In the genomic region with DNA sequence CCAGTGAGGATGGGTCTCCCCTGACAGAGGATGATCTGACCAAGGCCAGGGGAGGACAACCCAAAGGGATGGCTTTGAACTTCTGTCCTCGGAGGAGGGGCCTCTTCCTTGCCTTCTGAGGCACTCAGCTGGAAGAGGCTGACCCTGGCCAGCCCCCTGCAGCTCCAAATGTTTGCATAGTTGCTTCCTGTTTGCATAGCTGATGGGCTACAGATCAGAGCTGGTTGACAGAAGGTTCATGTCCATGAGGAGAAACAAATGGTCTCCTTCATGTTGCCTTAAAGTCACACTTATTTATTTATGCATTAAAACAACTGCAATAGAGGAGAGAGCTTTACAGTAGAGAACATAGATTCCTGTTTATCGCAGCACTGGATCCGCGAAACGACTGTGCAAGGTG, we compare ENCODE assay signal across 13 mouse cellular contexts. TPM values are rescaled to one million over a fixed set of nuclear protein-coding genes. Genes with fewer than 3 reads are reported as not detected.
A peak's percentile ranks its signal among the peaks of the same experiment; 100 is the strongest.
DNase-seq lines count a peak whose midpoint lies in the region; ATAC-seq lines count a peak whose summit lies in the region.
"Had no signal": no experiment of that assay in that cellular context is flagged by ENCODE, and none has a peak within 500 bp of the region (broad histone marks: within the 10 kb centered on the region; RNA-seq: fewer than 3 reads in every experiment).

No protein-coding gene starts in this region.

- H3K27ac ChIP-seq in hindbrain, embryonic 10.5 days: no peak overlapping the region
- H3K27ac ChIP-seq in hindbrain, embryonic 11.5 days (ENCODE audit: low read depth, low read length): no peak overlapping the region
- 0 out of 2 replicates have a peak overlapping the region, but pooled peaks have one; percentile 65 for H3K27ac ChIP-seq in intestine, embryonic 15.5 days
- H3K27ac ChIP-seq: forebrain, embryonic 15.5 days; liver, embryonic 15.5 days had no signal

- peaks cover 73% of the 10 kb centered on the region for H3K4me1 ChIP-seq in hindbrain, embryonic 10.5 days (replicated peaks)
- peaks cover 18% of the 10 kb centered on the region; the same call in 1 of the 2 replicates for H3K4me1 ChIP-seq in hindbrain, embryonic 11.5 days (replicated peaks; ENCODE audit: control insufficient read depth, insufficient read depth, low read length)
- H3K4me1 ChIP-seq in intestine, embryonic 15.5 days (replicated peaks): peaks cover 24% of the 10 kb centered on the region

- no peaks in the 10 kb centered on the region for H3K9me3 ChIP-seq in hindbrain, embryonic 10.5 days
- H3K9me3 ChIP-seq in hindbrain, embryonic 11.5 days (ENCODE audit: control insufficient read depth, low read length): no peaks in the 10 kb centered on the region
- H3K9me3 ChIP-seq in intestine, embryonic 15.5 days: no peaks in the 10 kb centered on the region
- H3K9me3 ChIP-seq: forebrain, embryonic 15.5 days; liver, embryonic 15.5 days had no signal

- DNase-seq in hindbrain, embryonic 10.5 days (ENCODE audit: low spot score): peak; percentile 39
- no peak for DNase-seq in hindbrain, embryonic 11.5 days (ENCODE audit: low spot score)
- DNase-seq in kidney, postnatal 10 days: peak; percentile 74
- DNase-seq in lung, postnatal 36 days: peak; percentile 51
- DNase-seq in layer of hippocampus, postnatal 10 days (ENCODE audit: low spot score in 2 of 2): no peak
- DNase-seq in B cell, adult 2 months: no peak
- DNase-seq in thymus, postnatal 36 days: no peak
- DNase-seq: cerebellum, adult 9-11 months; thymus, adult 2 months had no signal

- peaks cover 16% of the 10 kb centered on the region for H3K36me3 ChIP-seq in hindbrain, embryonic 10.5 days
- H3K36me3 ChIP-seq in hindbrain, embryonic 11.5 days (ENCODE audit: control insufficient read depth, insufficient read depth, low read length): no peaks in the 10 kb centered on the region
- H3K36me3 ChIP-seq in intestine, embryonic 15.5 days: no peaks in the 10 kb centered on the region
- H3K36me3 ChIP-seq: forebrain, embryonic 15.5 days; liver, embryonic 15.5 days had no signal

- no peak for ATAC-seq in hindbrain, embryonic 11.5 days (ENCODE audit: low FRiP score)
- peak; percentile 52; the same call in 1 of the 2 replicates for ATAC-seq in intestine, embryonic 15.5 days
- ATAC-seq: forebrain, embryonic 15.5 days had no signal

- H3K4me3 ChIP-seq in hindbrain, embryonic 10.5 days: no peak overlapping the region
- no peak overlapping the region for H3K4me3 ChIP-seq in hindbrain, embryonic 11.5 days (ENCODE audit: low read depth, low read length)
- no peak overlapping the region for H3K4me3 ChIP-seq in intestine, embryonic 15.5 days (replicated peaks)
- H3K4me3 ChIP-seq: forebrain, embryonic 15.5 days; liver, embryonic 15.5 days had no signal

- no peak overlapping the region for H3K4me2 ChIP-seq in hindbrain, embryonic 11.5 days (replicated peaks; ENCODE audit: low read depth, low read length)
- no peak overlapping the region for H3K4me2 ChIP-seq in intestine, embryonic 15.5 days (replicated peaks)
- H3K4me2 ChIP-seq: liver, embryonic 15.5 days had no signal

- H3K27me3 ChIP-seq in hindbrain, embryonic 10.5 days (ENCODE audit: insufficient read depth, poor library complexity, severe bottlenecking): peaks cover 87% of the 10 kb centered on the region
- H3K27me3 ChIP-seq in hindbrain, embryonic 11.5 days (ENCODE audit: control insufficient read depth, insufficient read depth, low read length): peaks cover 45% of the 10 kb centered on the region
- peaks cover 44% of the 10 kb centered on the region for H3K27me3 ChIP-seq in intestine, embryonic 15.5 days (replicated peaks)

- H3K9ac ChIP-seq in hindbrain, embryonic 11.5 days (ENCODE audit: low read depth, low read length): no peak overlapping the region
- no peak overlapping the region for H3K9ac ChIP-seq in intestine, embryonic 15.5 days
- H3K9ac ChIP-seq: forebrain, embryonic 15.5 days; liver, embryonic 15.5 days had no signal

- WGBS in hindbrain, embryonic 10.5 days: 69% methylated on average over 5 of the region's 5 CpGs
- 67% methylated on average over 5 of the region's 5 CpGs for WGBS in hindbrain, embryonic 11.5 days
- 31% methylated on average over 5 of the region's 5 CpGs for WGBS in intestine, embryonic 15.5 days

RNA-seq across cellular contexts. Expression of a gene that starts 3.5 kb away (rescaled TPM):
- polyA plus RNA-seq in hindbrain, embryonic 10.5 days (2016; fragmentation: Nextera tagmentation; extraction: Ambion mirVana): 4.2 and 5.8 TPM in 2 replicates
- polyA plus RNA-seq in hindbrain, embryonic 11.5 days (2014; fragmentation: Nextera tagmentation; extraction: Ambion mirVana): 5.6 and 7.7 TPM in 2 replicates
- 0.90 and 1.0 TPM in 2 replicates for polyA plus RNA-seq in intestine, embryonic 15.5 days (2015; fragmentation: Nextera tagmentation; extraction: Ambion mirVana)
- 1 to 10 TPM; 3.6 to 7.4 TPM for total RNA-seq in layer of hippocampus, postnatal 10 days (2021)
- total RNA-seq: ES-E14 had no signal

RNA-seq across cellular contexts. Expression of a gene that starts 43.7 kb away (rescaled TPM):
- polyA plus RNA-seq in hindbrain, embryonic 10.5 days (2016; fragmentation: Nextera tagmentation; extraction: Ambion mirVana): 3.0 and 3.1 TPM in 2 replicates
- polyA plus RNA-seq in hindbrain, embryonic 11.5 days (2014; fragmentation: Nextera tagmentation; extraction: Ambion mirVana): 1.4 and 2.2 TPM in 2 replicates
- polyA plus RNA-seq in intestine, embryonic 15.5 days (2015; fragmentation: Nextera tagmentation; extraction: Ambion mirVana): 1.4 and 2.2 TPM in 2 replicates
- total RNA-seq in layer of hippocampus, postnatal 10 days (2021): under 1 TPM; 0.40 to 0.57 TPM
- total RNA-seq: ES-E14 had no signal

Comparison
In these comparisons a context has a peak if more than half of its experiments do, and no peak if none do; other contexts are left out.
1. DNase-seq: peak in hindbrain, embryonic 10.5 days (single experiment), kidney, postnatal 10 days (single experiment) and lung, postnatal 36 days (single experiment); none in hindbrain, embryonic 11.5 days (single experiment), layer of hippocampus, postnatal 10 days (0 of 2), B cell, adult 2 months (0 of 2) and thymus, postnatal 36 days (0 of 2).